Mouse (Mus musculus): Measurements from ENCODE around the gene Aqp1. TPM values are rescaled to one million over a fixed set of nuclear protein-coding genes. Genes with fewer than 3 reads are reported as not detected.

Aqp1 gene
- total and polyA plus RNA-seq, 3 experiments: 57.2 to 95.3 TPM; not detected in 1

- Histone ChIP-seq H3K4me1 (ENCODE audit: control insufficient read depth in 1 of 2, insufficient read depth in 2 of 2, low read length in 2 of 2) (peaks cover 5 to 56% of the 10 kb centered on the region in 2 experiments), H3K4me3 (ENCODE audit: control insufficient read depth in 1 of 2, insufficient read depth in 1 of 2, low read depth in 2 of 2, low read length in 2 of 2) (peak overlapping the region; percentile 22 to 36)
These were observed 12.2 kb upstream of the Aqp1 start for GRCm38 (mm10) chr6:55323908-55324634.

GRCm38 (mm10) chr6:55324785-55325184, 11.4 kb upstream of the Aqp1 start:
- Histone ChIP-seq H3K4me1 (ENCODE audit: control insufficient read depth in 1 of 2, insufficient read depth in 2 of 2, low read length in 2 of 2) (peaks cover 5 to 56% of the 10 kb centered on the region in 2 experiments), H3K27me3 (ENCODE audit: control insufficient read depth in 1 of 2, insufficient read depth in 2 of 2, low read length in 2 of 2) (no peaks in the 10 kb centered on the region), H3K27ac (ENCODE audit: control insufficient read depth, low read depth, low read length) (no peak overlapping the region), H3K4me3 (ENCODE audit: control insufficient read depth in 1 of 2, insufficient read depth in 1 of 2, low read depth in 2 of 2, low read length in 2 of 2) (no peak overlapping the region), H3K36me3 (ENCODE audit: control insufficient read depth in 1 of 2, insufficient read depth in 2 of 2, low read length in 2 of 2) (peaks cover 0 to 13% of the 10 kb centered on the region in 2 experiments; a peak in 2 of 4 replicates), H3K9me3 (replicated peaks; ENCODE audit: insufficient read depth, low read length) (no peaks in the 10 kb centered on the region), H3K79me2 (ENCODE audit: control insufficient read depth, insufficient read depth, low read length, poor library complexity) (no peaks in the 10 kb centered on the region), H3K9ac (ENCODE audit: control insufficient read depth, low read depth, low read length, poor library complexity, severe bottlenecking) (no peak overlapping the region)
- DNase-seq (ENCODE audit: low read depth, low spot score): peak; percentile 36
- peak in 2 of 3 experiments; percentile 34 to 44; a peak in 4 of 6 replicates for TF ChIP-seq CTCF (IDR thresholded peaks at IDR 0.05 in 2 of 3, conservative IDR thresholded peaks at IDR 0.05 in 1 of 3; ENCODE audit: control insufficient read depth in 1 of 3, insufficient read depth in 1 of 3, low read depth in 2 of 3, low read length in 3 of 3, poor library complexity in 1 of 3, severe bottlenecking in 1 of 3)
- TF ChIP-seq SMC3 (IDR thresholded peaks at IDR 0.05; ENCODE audit: low read depth, low read length): peak; percentile 20
- TF ChIP-seq RAD21 (IDR thresholded peaks at IDR 0.05; ENCODE audit: low read depth, low read length): peak; percentile 18
- no peak for TF ChIP-seq MYB (IDR thresholded peaks at IDR 0.05; ENCODE audit: low read depth, low read length)

More at GRCm38 (mm10) chr6:55323908-55324634, 12.2 kb upstream of the Aqp1 start:
- H3K27me3 ChIP-seq (ENCODE audit: control insufficient read depth in 1 of 2, insufficient read depth in 2 of 2, low read length in 2 of 2): no peaks in the 10 kb centered on the region
- H3K36me3 ChIP-seq (ENCODE audit: control insufficient read depth in 1 of 2, insufficient read depth in 2 of 2, low read length in 2 of 2): peaks cover 0 to 13% of the 10 kb centered on the region in 2 experiments; a peak in 2 of 4 replicates
- H3K9me3 ChIP-seq (replicated peaks; ENCODE audit: insufficient read depth, low read length): no peaks in the 10 kb centered on the region
- H3K79me2 ChIP-seq (ENCODE audit: control insufficient read depth, insufficient read depth, low read length, poor library complexity): no peaks in the 10 kb centered on the region
- peak overlapping the region; percentile 72 for H3K27ac ChIP-seq (ENCODE audit: control insufficient read depth, low read depth, low read length)
- TF ChIP-seq MXI1 (IDR thresholded peaks at IDR 0.05; ENCODE audit: low read depth, low read length) (0 out of 2 replicates have a peak, but pooled peaks have one; percentile 65), MEF2A (IDR thresholded peaks at IDR 0.05; ENCODE audit: extremely low read depth, insufficient replicate concordance, low read depth, low read length, poor library complexity, severe bottlenecking) (no peak), CHD2 (IDR thresholded peaks at IDR 0.05; ENCODE audit: low read length) (no peak), MAX (IDR thresholded peaks at IDR 0.05; ENCODE audit: low read length) (no peak; the same call in 1 of the 2 replicates), ETS1 (IDR thresholded peaks at IDR 0.05; ENCODE audit: low read depth, low read length) (peak; percentile 70), POLR2A (IDR thresholded peaks at IDR 0.05; ENCODE audit: control insufficient read depth in 1 of 2, insufficient read depth in 1 of 2, low read depth in 1 of 2, low read length in 2 of 2, poor library complexity in 1 of 2) (no peak), SIN3A (IDR thresholded peaks at IDR 0.05; ENCODE audit: low read length) (peak; percentile 56), MYB (IDR thresholded peaks at IDR 0.05; ENCODE audit: low read depth, low read length) (peak; percentile 91), CTCF (IDR thresholded peaks at IDR 0.05 in 2 of 3, conservative IDR thresholded peaks at IDR 0.05 in 1 of 3; ENCODE audit: control insufficient read depth in 1 of 3, insufficient read depth in 1 of 3, low read depth in 2 of 3, low read length in 3 of 3, poor library complexity in 1 of 3, severe bottlenecking in 1 of 3) (no peak), POLR2AphosphoS2 (IDR thresholded peaks at IDR 0.05; ENCODE audit: low read length) (no peak), MYC (IDR thresholded peaks at IDR 0.05; ENCODE audit: low read depth, low read length) (no peak), GATA1 (IDR thresholded peaks at IDR 0.05; ENCODE audit: low read depth, low read length) (peak; percentile 88), TCF12 (IDR thresholded peaks at IDR 0.05; ENCODE audit: low read depth, low read length) (peak; percentile 89), NELFE (IDR thresholded peaks at IDR 0.05; ENCODE audit: low read depth, low read length) (no peak), TAL1 (IDR thresholded peaks at IDR 0.05; ENCODE audit: low read length) (peak; percentile 83), RCOR1 (IDR thresholded peaks at IDR 0.05; ENCODE audit: low read depth, low read length) (peak; percentile 84), MAFK (IDR thresholded peaks at IDR 0.05; ENCODE audit: borderline replicate concordance, low read depth, low read length) (no peak), ZNF384 (IDR thresholded peaks at IDR 0.05; ENCODE audit: low read depth, low read length) (peak; percentile 96), EP300 (IDR thresholded peaks at IDR 0.05; ENCODE audit: low read depth in 1 of 2, low read length in 2 of 2) (peak; percentile 87 to 95)
- peak; percentile 80 for DNase-seq (ENCODE audit: low read depth, low spot score)
- H3K9ac ChIP-seq (ENCODE audit: control insufficient read depth, low read depth, low read length, poor library complexity, severe bottlenecking): peak overlapping the region; percentile 12; the same call in 1 of the 2 replicates

All from MEL (cell line).